8 mouse cellular contexts compared by ENCODE assay signal in the genomic region with DNA sequence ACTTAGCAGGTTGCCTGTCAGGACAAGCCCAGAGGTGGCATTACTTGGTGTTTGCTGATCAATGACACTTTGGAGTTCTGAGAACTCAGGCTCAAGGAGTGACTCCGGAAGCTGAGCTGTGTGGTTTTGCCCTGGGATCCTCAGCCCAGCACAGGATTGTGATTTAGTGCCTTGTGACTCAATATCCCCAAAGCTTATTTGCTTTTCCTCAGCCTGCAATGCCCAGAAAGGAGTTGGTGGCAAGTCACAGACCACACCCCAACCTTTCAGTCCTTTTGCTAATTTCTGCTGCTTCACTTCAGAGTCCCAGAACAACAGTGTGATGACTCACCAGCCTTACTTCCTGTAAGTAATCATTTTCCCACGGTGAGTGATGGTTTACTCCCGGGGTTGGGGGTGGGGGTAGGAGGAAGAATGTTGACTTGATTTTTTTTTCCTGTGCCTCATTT.
DNase-seq lines count a peak whose midpoint lies in the region; ATAC-seq lines count a peak whose summit lies in the region.

No protein-coding gene starts in this region.

- intact Hi-C loops in left cerebral cortex, postnatal 25 days (cut with DNase I) = no loop called here

- peak; percentile 80 for ATAC-seq in common myeloid progenitor, adult 5-6 weeks (replicated peaks; ENCODE audit: low read depth, poor library complexity, severe bottlenecking)
- ATAC-seq in neutrophil, adult 5-6 weeks (ENCODE audit: extremely low read depth, insufficient number of reproducible peaks, low FRiP score, poor library complexity, severe bottlenecking) = peak; percentile 88

- DNase-seq in urinary bladder, adult 2 months (ENCODE audit: low spot score) = peak; percentile 40
- no peak for DNase-seq in urinary bladder, postnatal 4 days (ENCODE audit: low spot score in 2 of 2)
- DNase-seq in kidney, adult 8-10 months = peak; percentile 25 to 34
- no peak for DNase-seq in left cerebral cortex, postnatal 25 days (ENCODE audit: low spot score in 2 of 2)
- DNase-seq in ovary, postnatal 10 days (ENCODE audit: low spot score) = no peak
- no peak for DNase-seq in frontal cortex, postnatal 14 days (ENCODE audit: low spot score in 2 of 2)

Comparison
In these comparisons a context has a peak if more than half of its experiments do, and no peak if none do; other contexts are left out.
1. DNase-seq: peak in urinary bladder, adult 2 months (single experiment) and kidney, adult 8-10 months (2 of 2); none in urinary bladder, postnatal 4 days (0 of 2), left cerebral cortex, postnatal 25 days (0 of 2), ovary, postnatal 10 days (single experiment) and frontal cortex, postnatal 14 days (0 of 2).